Mouse (Mus musculus) cortical plate, adult 2 months (tissue): Measurements from ENCODE around the gene Camta1.

Source experiments
- CTCF ChIP-seq: fragments of 200-500 bp; IDR thresholded peaks from 2 replicates; pipeline ENCODE4 v1.5.1; 2011; ENCODE audit warnings: mild to moderate bottlenecking, control low read depth, low read length; ENCODE audit not compliant: insufficient read depth; ENCODE audit errors: extremely low read depth
- POLR2A ChIP-seq: fragments of 200-500 bp; IDR thresholded peaks from 2 replicates; pipeline ENCODE4 v1.6.1; 2011; ENCODE audit warnings: mild to moderate bottlenecking, low read length, control low read depth; ENCODE audit not compliant: insufficient read depth; ENCODE audit errors: extremely low read depth

- TF ChIP-seq CTCF = no peak
- TF ChIP-seq POLR2A = no peak
Measured at GRCm38 (mm10) chr4:151904098-151904497, 42.4 kb upstream of the Camta1 start.
